8 mouse cellular contexts compared by ENCODE assay signal in genomic region chr1:133236693-133237440, GRCm38 (mm10).
DNase-seq lines count a peak whose midpoint lies in the region; ATAC-seq and TF ChIP-seq lines count a peak whose summit lies in the region.

No protein-coding gene starts in this region.

- peak overlapping the region; percentile 63 for H3K27ac ChIP-seq in left cerebral cortex, adult 2 months
- peak overlapping the region; percentile 79 for H3K27ac ChIP-seq in heart, adult 2 months
- H3K27ac ChIP-seq in lung, embryonic 16.5 days (ENCODE audit: low read length): peak overlapping the region; percentile 85
- peak overlapping the region; percentile 89 for H3K27ac ChIP-seq in stomach, embryonic 16.5 days (ENCODE audit: low read length)

- no peaks in the 10 kb centered on the region for H3K27me3 ChIP-seq in heart, adult 2 months (ENCODE audit: control insufficient read depth, insufficient read depth, low read length)
- no peaks in the 10 kb centered on the region for H3K27me3 ChIP-seq in lung, embryonic 16.5 days (ENCODE audit: control insufficient read depth, insufficient read depth, low read depth, low read length)
- no peaks in the 10 kb centered on the region for H3K27me3 ChIP-seq in stomach, embryonic 16.5 days (ENCODE audit: control insufficient read depth, insufficient read depth, low read length)

- no peaks in the 10 kb centered on the region for H3K79me2 ChIP-seq in heart, adult 2 months (replicated peaks; ENCODE audit: control insufficient read depth, insufficient read depth, low read length)

- DNase-seq in left cerebral cortex, adult 2 months (ENCODE audit: extremely low spot score in 1 of 2, low spot score in 2 of 2): no peak
- DNase-seq in left cerebral cortex, postnatal 36 days (ENCODE audit: low spot score in 2 of 2): no peak
- DNase-seq in heart, adult 2 months: peak; percentile 69 to 85
- DNase-seq in kidney, adult 9 months: peak; percentile 90
- no peak for DNase-seq in cerebellum, postnatal 4 days (ENCODE audit: low spot score in 2 of 2)
- no peak for DNase-seq in ovary, postnatal 14 days (ENCODE audit: low spot score)

- no peak overlapping the region for H3K4me3 ChIP-seq in left cerebral cortex, adult 2 months
- no peak overlapping the region for H3K4me3 ChIP-seq in heart, adult 2 months
- H3K4me3 ChIP-seq in lung, embryonic 16.5 days (ENCODE audit: low read length): no peak overlapping the region
- no peak overlapping the region for H3K4me3 ChIP-seq in stomach, embryonic 16.5 days (replicated peaks; ENCODE audit: low read length)

- ATAC-seq in lung, embryonic 16.5 days (ENCODE audit: low read depth): peak; percentile 87
- peak; percentile 88 for ATAC-seq in stomach, embryonic 16.5 days (ENCODE audit: insufficient read depth, low FRiP score)

- H3K4me2 ChIP-seq in lung, embryonic 16.5 days (ENCODE audit: low read depth, low read length): peak overlapping the region; percentile 19
- peak overlapping the region; percentile 23; the same call in 1 of the 2 replicates for H3K4me2 ChIP-seq in stomach, embryonic 16.5 days (ENCODE audit: low read depth, low read length)

- no peaks in the 10 kb centered on the region; the same call in 1 of the 2 replicates for H3K36me3 ChIP-seq in heart, adult 2 months (ENCODE audit: control insufficient read depth, insufficient read depth, low read length)
- H3K36me3 ChIP-seq in lung, embryonic 16.5 days (ENCODE audit: control insufficient read depth, insufficient read depth, low read length): no peaks in the 10 kb centered on the region
- H3K36me3 ChIP-seq in stomach, embryonic 16.5 days (ENCODE audit: control insufficient read depth, insufficient read depth, low read length): no peaks in the 10 kb centered on the region

- TF ChIP-seq CTCF in left cerebral cortex, adult 2 months (IDR thresholded peaks at IDR 0.05): no peak
- TF ChIP-seq CTCF in heart, adult 2 months (IDR thresholded peaks at IDR 0.05): no peak

- peak; percentile 69; the same call in 1 of the 2 replicates for TF ChIP-seq EP300 in heart, adult 2 months (IDR thresholded peaks at IDR 0.05; ENCODE audit: insufficient read depth, low read depth, low read length)

- no peaks in the 10 kb centered on the region for H3K9me3 ChIP-seq in lung, embryonic 16.5 days (ENCODE audit: control insufficient read depth, low read length)
- H3K9me3 ChIP-seq in stomach, embryonic 16.5 days (replicated peaks; ENCODE audit: control insufficient read depth, low read length): 0 out of 2 replicates have a peak, but pooled peaks cover 7% of the 10 kb centered on the region

- intact Hi-C loops in left cerebral cortex, adult 2 months (cut with DNase I): loop anchor here (5.0 kb wide), 1 partner anchor 130 kb away; no protein-coding TSS in a partner anchor
- intact Hi-C loops in left cerebral cortex, postnatal 36 days (cut with DNase I): no loop called here
- intact Hi-C loops in heart, adult 2 months (cut with DNase I): no loop called here

- H3K4me1 ChIP-seq in heart, adult 2 months (ENCODE audit: control insufficient read depth, insufficient read depth, low read length): peaks cover 23% of the 10 kb centered on the region
- H3K4me1 ChIP-seq in lung, embryonic 16.5 days (replicated peaks; ENCODE audit: control insufficient read depth, insufficient read depth, low read length): peaks cover 35% of the 10 kb centered on the region
- H3K4me1 ChIP-seq in stomach, embryonic 16.5 days (ENCODE audit: control insufficient read depth, insufficient read depth, low read length): peaks cover 48% of the 10 kb centered on the region

- 0 out of 2 replicates have a peak overlapping the region, but pooled peaks have one; percentile 27 for H3K9ac ChIP-seq in heart, adult 2 months (ENCODE audit: low read depth, low read length)
- H3K9ac ChIP-seq in lung, embryonic 16.5 days (ENCODE audit: low read length): peak overlapping the region; percentile 21
- H3K9ac ChIP-seq in stomach, embryonic 16.5 days (ENCODE audit: low read length): peak overlapping the region; percentile 53

- TF ChIP-seq POLR2A in heart, adult 2 months (IDR thresholded peaks at IDR 0.05; ENCODE audit: insufficient read depth, low read depth, low read length): peak; percentile 28; the same call in 1 of the 2 replicates

- 21% methylated on average over 8 of the region's 8 CpGs for WGBS in heart, adult 2 months
- 20% methylated on average over 8 of the region's 8 CpGs for WGBS in lung, embryonic 16.5 days
- 23% methylated on average over 8 of the region's 8 CpGs for WGBS in stomach, embryonic 16.5 days

Comparison
In these comparisons a context has a peak if more than half of its experiments do, and no peak if none do; other contexts are left out.
1. DNase-seq: peak in heart, adult 2 months (2 of 2) and kidney, adult 9 months (single experiment); none in left cerebral cortex, adult 2 months (0 of 2), left cerebral cortex, postnatal 36 days (0 of 2), cerebellum, postnatal 4 days (0 of 2) and ovary, postnatal 14 days (single experiment).
2. Peak in every context shown above with its lines, with median percentiles within 50 percentile points of each other: H3K27ac ChIP-seq and H3K9ac ChIP-seq.